Mouse (Mus musculus) megakaryocyte, adult 5-6 weeks (primary cell): Measurements from ENCODE around the gene Sdk1. TPM values are rescaled to one million over a fixed set of nuclear protein-coding genes. Genes with fewer than 3 reads are reported as not detected.
A peak's percentile ranks its signal among the peaks of the same experiment; 100 is the strongest.

Source experiments
- ATAC-seq: 2 replicates; pipeline ENCODE4 v1.8.0; 2016; ENCODE audit warnings: mild to moderate bottlenecking, inconsistent platforms; ENCODE audit not compliant: poor library complexity, severe bottlenecking
- total RNA-seq, 2 experiments: library from RNA; stranded (forward) in 1 of 2; stranded (reverse) in 1 of 2; fragments of 153-499, 151-499 nt in 1 of 2; fragments of 221-1000, 200-1000 nt in 1 of 2; gene quantifications; 2 replicates each; pipeline versions ENCODE4 v1.2.3 to v1.2.4; 2015 to 2017

Sdk1 gene
- total RNA-seq, 2 experiments from 2014 or later: 0.16 TPM; not detected in 1

DNA sequence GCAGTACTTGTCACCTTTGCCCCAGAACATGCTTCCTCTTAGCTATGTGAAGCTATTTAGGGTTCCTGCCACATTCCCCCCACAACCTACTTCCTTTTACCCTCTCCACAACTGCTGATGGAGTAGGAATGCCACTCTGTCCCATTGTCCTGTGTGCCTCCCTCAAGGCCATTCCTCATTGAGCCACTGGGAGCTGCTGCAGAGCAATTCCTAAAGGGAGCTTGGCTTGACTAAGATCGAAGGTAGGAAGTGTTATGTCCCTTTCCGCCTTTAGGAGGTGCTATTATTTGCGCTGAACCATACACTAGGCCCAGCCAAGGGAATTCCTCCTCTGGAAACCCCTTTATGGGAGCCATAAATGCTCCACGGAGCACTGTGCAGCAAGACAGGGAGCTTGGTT is 743.0 kb downstream of the Sdk1 start:
- no peak for ATAC-seq

DNA sequence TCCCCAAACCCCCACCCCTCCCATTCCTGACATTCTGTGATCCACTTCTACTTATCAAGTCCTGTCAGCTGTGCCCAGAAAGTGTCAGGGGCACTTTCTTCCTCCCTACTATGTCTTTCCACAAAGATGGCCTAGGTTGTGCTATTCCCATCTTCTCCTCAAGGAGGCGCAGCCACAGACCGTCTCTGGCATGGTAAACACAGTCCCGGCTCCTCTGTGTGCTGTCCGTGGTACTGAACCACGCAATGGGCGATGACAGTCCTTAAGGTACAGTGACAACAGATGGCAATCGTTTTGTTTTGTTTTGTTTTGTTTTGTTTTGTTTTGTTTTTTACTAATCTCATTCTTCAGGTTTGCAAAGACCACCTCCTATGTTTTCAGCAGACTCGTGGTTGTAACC is 743.7 kb downstream of the Sdk1 start:
- ATAC-seq: peak; percentile 77

DNA sequence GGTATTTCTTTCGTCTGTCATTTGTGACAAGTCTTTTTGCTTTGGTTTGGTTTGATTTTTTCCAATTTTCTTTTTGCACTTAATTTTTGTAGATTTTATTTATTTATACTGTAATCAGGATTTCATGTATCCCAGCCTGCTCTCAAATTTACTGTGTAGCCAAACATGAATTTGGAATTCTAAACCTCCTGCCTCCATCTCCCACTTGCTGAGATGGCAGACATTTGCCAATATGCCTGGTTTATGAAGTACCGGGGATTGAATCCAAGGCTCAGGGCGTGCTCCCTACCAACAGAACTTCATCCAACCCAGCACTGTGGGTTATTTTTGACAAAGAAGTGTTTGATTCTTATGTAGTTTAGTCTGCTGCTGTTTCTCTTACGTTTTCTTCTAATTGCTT is 744.3 kb downstream of the Sdk1 start:
- no peak for ATAC-seq

DNA sequence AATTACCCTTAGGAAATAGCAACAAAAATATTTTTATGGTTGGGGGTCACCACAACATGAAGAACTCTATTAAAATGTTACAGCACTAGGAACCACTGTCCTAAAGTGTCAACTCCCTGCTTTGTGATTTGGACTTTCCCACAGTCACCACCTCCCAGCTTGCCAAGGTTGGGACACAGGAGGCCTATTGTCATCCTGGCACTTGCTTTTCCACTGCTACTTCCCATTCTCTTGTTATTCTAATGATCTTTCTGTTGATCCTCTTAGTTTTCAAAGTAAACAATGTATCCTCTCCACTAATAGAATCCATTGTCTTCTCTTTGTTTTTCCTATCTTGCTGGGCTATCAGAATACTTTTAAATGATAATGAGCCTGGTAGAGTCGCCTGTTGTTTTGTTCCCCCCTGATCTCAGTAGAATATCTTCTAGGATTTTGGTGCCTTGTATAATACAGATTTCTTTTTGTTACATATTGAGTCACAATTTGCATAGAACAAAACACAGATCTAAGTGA is 746.1 kb downstream of the Sdk1 start:
- no peak for ATAC-seq

DNA sequence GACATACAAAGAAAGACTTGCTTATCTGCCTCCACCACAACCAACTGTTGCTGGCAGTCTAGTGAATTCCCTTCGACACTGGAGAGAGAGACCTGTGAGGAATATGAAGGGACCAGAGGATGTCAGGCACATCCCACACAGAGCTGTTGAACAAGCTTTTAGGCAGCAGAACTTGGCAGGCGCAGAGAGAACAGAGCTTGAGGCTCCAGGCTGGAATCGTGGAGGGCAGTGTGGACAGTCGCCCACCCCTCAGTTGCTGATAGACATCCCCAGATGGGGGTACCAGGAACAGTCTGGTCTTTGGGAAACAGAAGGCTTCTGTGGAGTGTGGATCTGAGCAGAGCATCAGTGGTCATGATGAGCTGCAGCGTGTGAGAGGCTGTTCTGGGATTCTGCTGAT is 747.4 kb downstream of the Sdk1 start:
- ATAC-seq: no peak

DNA sequence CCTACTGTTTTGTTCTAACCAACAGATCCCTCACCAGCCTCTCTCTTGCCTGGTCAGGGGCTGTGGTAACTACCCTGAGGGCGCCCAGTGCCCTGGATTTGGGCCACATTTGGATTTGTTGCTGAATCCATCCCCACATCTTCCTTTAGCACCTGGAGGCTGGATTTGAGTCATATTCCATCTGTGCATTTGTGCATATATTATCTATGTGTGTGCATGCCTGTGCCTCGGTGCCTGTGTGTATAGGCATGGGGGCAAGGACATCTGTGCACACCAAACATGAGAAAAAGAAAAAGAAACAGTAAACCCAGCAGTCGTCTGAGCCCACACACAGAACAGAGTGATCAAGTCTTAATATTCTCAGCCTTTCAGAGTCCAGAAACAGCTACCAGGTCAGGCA is 752.9 kb downstream of the Sdk1 start:
- ATAC-seq: no peak

DNA sequence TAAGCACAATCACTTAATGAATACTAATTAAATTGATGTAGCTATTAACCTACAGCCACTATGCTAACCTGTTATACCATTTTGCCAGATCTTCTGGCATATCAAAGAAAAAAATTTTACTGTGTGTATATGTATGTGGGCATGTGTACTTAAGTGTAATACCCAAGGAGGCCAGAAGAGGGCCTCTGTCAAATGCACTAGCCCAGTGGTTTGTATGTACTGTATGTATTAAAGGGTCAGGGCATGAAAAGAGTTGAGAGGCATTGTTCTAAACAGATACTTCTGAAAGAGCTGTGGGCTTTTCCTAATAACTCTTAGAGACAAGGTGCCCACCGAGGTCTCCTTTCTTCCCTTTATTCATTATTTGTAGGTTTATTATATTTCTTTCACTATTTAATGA is 759.0 kb downstream of the Sdk1 start:
- ATAC-seq: no peak

DNA sequence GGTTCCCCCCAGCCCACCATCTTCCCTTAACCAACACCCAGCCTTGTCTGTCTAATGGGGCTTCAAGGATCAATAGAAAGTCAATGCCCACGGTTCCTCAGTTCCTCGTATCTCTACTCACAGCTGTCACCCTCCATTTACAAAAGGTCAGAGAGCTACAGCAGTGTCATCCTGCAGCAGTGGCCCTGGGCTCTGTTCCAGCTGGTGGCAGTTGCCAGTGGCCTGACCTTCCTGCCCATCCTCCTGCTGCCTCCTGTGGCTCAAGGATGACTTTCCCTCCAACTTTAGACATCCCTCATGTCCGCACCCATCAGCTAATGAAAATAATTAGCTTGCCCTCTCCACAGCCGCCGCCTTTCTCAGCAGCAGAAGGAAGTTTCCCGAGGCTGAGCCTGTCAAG is 759.8 kb downstream of the Sdk1 start:
- no peak for ATAC-seq

DNA sequence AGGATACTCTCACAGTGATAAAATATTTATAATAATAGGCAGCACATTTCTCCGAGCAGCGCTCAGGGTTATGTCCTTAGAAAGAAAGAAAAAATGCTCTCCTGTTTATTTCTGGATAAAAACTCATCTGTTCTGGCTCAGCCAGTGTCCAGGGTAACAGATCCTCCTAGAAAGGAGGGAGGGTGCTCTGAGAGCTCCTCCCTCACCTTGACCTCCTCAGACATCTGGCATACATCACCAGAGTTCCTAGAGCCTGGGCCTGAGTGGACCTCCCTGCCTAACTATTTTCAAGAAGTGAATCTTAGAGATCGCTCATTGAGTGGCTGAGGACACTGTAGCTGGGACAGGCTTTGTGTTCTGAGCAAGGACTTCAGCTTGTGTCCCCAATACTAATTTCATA is 760.7 kb downstream of the Sdk1 start:
- ATAC-seq: no peak

DNA sequence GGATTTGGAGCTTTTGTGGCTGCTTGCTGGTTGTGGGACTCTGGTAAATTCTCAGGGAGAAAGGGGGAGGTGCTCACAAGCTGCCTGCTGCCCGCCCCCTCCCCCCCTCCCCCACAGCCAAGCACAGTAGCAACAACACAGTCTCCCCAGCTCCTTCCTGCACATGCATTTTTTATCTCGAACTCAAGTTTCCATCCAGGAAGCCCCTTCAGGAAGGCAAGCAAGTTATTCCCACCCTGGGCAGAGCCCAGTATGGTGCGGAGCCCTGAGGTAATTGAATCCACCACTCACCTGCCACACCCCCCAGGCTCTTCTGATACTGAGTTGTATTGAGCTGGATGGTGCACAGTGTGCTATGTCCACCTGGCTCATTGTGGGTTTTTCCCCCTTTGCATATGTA is 768.9 kb downstream of the Sdk1 start:
- ATAC-seq: no peak

DNA sequence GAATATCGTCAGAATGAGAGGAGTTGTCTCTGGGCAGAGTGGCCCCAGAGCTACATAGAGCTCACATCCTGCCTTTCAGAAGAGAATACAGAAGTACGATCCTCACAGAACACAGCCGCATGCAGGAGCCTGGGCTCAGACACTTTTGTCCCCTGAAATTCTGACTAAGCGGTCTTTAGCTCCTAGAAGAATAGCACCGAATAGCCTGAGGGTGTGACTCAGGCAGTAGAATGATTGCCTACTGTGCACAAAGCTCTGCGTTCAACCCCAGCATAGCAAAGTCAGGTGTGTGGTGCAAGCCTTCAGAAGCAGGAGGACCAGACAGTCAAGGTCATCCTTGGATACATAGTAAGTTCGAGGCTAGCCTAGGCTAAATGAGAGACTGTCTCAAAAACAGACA is 775.7 kb downstream of the Sdk1 start:
- ATAC-seq: no peak

DNA sequence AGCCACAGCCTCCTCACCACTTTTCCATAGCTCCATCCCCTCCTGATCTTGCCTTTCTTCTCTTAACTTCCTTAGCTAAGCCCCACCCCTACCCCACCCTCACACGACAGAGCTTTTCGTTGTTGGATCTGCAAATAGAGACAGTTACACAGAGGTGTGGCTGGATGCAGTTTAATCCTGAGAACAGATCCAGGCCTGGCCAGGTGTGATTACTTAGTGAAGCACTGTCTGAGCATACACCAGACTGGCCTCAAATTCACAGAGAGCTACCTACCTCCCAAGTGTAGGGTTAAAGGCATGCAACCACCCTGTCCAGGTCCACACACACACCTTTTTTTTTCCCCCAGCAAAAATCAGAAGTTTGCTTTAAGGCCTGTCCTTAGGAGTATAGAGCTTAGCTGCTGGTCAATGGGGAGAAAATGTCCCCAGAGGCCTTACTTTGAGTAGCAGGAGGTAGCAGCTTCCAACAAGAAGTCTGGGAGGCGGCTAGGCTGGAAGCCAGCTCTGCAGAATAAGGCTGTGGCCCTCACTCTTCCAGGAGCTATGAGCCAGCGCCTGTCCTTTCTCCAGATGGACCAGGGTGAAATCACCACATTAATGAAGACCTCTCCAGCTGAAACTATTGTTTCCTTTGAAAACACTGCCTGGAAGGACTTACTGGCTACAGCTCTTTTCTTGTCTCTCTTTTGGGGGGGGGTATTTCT is 781.7 kb downstream of the Sdk1 start:
- ATAC-seq: no peak

DNA sequence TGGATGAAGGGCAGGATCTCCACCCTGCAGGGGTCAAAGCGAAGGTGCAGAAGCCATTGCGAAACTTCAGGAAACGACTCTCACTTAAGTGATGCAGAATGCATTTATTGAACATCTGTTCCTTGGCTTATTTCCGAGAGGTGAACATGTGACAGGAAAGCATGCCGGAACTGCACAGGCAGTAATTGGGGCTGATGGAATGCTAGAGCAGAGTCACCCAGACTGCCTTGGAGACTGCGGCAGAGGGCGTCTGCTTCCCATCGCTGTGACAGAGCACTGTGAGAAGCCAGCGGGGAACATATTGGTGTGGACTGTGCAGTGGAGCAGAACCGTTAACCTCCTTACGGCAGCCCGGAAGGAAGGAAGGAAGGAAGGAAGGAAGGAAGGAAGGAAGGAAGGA is 783.2 kb downstream of the Sdk1 start:
- no peak for ATAC-seq

DNA sequence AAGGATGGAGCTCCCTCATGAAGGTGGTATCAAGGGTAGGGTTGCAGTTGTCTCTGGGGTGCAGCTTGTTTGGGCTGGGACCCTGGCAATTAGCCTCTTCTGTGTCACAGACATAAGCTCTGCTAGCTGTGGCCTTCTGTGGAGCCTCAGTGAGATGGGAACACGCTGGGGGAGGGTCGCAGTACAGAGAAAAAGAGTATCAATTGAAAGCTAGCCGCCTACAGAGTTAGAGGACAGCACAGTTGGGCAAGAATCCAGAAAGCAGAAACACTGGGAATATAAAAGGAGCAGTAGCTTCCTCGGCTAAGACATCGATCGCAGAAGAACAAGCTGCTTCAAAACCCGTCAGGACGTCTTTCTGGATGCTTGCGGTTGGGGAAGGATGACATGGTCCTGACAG is 795.2 kb downstream of the Sdk1 start:
- no peak for ATAC-seq

DNA sequence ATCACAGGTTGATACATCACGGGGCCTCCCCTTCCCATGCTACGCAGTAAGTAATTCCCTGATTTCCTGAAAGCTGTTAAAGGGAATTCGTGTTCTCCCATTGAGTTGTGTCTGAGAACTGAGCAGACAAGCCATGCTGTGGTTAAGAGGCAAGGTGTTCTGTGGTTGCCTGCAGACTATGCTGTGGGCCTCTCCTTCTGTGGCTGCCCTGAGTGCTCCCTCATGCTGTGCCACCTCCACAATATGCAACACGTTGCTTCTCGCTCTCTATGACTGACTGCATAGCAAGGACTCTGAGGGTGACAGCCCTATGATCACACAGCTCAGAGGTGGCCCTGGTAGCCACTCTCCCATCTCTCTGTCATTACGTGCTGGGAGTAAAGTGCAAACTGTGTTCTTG is 797.9 kb downstream of the Sdk1 start:
- ATAC-seq: no peak

DNA sequence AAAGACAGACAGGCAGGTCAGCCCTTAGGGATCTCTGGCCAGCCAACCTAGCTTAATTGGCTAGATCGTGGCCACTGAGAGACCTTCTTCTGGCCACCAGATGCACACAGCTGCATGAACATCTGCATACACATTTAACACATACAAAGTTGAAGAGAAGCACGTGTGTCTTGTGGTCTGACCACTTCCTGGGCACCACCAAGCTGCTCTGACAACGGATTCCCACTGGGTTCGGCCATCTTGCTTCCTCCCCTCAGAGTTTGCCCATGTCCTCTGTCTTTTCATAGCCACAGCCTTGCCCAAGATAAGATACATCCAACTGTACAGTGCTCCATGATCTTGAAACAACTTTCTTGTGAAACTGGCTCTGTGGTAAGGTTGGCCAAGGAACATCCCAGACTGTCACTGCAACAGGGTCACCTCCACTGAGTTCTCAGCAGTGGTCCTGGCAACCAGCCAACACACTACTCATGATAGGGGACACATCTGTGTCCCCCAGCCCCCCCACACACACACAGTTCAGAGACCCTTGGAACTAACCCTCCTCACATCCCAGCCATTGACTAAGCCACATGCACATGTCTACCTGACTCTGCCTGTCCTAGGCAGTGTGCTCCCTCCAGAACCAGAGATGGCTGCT is 798.7 kb downstream of the Sdk1 start:
- ATAC-seq: peak; percentile 53

DNA sequence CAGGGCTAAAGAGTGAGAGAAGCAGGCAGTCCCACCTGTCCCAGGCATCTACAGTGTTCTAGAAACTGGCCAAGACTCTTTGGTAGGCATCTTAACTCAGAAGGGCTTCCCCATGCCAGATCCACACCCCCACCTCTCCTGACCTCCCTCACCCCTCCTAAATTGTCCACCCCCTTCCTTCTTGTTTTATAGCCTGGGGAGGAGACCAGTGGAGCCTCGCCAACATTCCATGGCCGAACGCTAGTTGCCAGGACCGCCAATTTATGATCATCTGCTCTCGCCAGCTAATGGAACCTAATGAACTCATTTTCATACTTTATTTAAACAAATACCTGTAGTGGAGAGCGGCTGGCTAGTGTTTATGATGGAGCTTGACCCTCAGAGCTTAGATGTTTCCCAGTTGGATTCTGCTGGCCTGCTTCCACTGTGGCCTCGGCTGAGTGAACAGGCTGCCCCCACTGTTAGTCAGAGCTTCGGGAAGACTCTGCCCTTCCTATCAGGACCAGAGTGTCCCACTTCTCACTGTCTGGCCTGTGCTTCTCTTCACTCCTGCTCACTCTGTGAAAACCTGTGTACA is 800.0 kb downstream of the Sdk1 start:
- ATAC-seq: no peak

DNA sequence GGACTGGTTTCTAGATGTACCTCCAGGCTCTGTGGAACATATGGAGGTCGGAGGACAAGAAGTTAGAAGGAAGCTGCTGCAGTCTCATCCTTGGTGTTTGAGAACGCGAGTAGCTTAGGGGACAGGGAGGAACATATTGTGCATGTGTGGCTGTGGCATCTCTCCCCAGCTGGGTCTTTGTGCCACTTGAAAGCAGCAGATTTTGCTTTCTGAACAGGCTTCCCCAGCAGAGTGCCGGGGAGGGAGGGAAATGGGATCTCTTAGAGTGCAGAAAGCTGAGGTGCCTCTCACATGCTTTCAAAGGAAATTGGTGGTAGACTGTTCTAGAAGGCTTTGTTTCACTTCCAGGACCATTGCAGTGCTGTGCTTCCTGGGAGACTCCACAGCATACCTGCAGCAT is 820.5 kb downstream of the Sdk1 start:
- ATAC-seq: no peak

DNA sequence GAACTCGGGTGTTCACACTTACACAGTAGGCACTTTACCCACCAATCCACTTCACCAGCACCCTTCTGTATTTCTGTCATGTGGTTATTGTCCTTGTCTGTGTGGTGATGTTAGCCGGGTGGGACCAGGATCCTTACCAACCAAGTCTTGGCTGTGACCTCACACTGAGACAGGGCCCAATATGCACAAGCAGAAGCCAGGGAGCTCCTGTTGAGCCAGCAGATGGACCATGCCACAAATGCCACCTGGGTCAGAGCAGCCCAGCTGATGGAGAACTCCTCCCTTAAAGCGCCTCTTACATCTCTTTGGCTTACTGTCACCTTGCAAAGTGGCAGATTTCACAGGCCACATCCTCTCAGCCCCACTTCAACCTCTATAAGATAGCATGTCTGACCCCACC is 830.0 kb downstream of the Sdk1 start:
- no peak for ATAC-seq

DNA sequence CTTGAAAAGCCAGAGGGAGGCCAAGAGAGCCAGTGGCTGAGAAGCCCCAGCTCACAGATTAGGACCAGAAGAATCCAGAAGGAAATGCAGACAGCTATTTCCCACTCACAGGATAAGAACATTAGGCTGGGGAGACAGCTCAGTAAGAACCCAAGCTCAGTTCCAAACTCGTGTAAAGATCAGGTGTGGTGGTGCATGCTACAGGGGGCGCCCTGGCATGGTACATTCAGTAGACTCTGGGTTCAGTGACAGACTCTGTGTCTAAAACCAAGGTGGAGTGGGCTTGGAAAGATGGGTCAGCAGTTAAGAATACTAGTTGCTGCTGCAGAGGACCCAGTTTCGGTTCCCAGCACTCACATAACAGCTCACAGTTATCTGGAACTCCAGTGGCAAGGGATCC is 832.6 kb downstream of the Sdk1 start:
- ATAC-seq: no peak

DNA sequence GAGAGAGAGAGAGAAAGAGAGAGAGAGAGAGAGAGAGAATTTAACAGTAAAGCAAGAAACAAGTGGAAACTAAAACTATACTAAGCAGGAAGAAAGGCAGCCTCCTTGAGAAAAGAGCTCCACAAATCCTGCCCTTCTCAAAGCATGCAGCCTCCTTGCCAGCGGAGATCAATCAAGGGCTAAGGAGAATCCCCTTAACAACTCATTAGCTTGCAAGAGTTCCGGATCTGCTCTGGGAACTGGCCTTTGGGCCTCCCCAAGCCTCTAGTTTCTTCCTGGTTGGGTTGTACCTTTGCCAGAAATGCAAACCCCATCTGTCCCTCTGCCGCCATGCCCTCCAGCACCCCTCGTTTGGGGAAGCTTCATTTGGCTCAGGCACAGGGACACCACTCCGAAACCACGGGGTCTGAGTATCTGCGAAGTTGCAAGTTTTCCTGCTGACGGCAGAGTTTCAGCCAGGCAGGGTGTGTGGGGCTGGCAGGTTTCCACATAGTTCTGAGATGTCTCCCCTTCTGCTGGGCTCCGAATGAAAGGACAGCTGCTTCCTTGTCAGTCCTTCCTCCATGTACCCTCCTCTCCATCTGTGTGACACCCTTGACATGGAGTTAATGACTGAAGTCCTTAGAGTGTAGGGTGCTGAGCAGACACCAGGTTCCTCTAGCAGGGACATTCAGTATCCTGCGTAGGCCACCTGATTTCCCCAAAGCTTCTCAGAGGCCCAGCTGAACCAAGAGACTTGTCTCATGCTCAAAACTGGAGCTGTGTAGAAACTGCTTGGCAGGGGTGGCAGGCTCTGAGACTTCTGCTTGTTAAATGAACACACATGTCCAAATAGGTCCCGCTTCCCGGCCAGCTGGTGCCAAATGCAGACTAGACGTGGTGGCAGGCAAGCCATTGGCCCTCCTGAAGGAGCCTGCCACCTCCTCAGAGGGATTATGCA is 833.5 kb downstream of the Sdk1 start:
- no peak for ATAC-seq
